Mouse (Mus musculus): Measurements from ENCODE around the gene Vmp1.

Gene Vmp1

DNA sequence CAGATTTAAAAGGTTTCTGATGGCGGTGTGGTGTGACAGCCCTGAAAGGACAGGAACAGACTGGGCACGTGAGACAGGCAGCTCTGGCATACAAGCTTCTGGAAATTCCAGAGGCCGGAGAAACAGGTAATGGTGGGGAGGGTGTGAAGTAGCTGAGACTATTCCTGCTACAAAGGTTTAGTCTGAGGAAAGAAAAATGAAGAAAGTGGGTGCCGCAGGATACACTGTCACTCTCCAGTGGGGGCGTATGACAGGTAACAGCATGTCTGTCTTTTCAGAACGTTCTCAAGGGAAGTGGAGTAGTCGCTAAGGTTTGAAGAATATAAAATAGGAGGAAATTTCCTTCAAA is 83.5 kb downstream of the Vmp1 start:
- no peak for DNase-seq (ENCODE audit: low spot score in 2 of 2)

DNA sequence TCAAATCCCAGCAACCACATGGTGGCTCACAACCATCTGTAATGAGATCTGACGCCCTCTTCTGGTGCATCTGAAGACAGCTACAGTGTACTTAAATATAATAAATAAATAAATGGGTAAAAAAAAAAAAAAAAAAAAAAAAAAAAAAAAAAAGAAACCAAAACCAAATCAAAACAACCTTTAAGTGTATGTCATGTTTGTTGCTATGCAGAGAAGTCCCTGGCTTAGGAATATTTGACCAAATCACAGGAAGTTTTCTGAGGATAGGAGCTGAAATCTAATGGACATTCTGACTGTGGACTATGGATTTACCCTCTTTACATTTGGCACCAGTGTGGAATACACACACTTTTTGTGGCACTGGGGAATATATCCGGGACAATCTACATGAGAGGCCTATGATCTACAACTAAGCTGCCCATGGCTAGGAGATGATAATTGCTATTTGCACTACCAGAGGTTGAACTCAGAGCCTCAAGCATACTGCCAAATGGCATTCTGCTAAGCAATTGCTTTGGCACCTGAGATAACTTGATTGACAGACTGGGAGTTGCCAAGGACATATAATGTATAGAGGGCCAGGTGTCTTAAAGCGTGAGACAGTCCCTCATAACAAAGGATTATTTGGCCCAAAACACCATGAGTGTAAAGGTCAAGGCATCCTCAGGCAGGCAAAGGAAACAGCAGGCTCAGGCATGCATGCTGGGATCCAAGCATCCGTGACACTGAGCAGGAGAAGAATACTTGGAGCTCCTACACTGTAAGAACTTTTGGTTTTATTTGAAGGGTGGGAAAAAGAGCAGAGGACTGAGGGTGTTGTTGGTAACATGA is 84.0 kb downstream of the Vmp1 start:
- DNase-seq (ENCODE audit: low spot score in 2 of 2): no peak

DNA sequence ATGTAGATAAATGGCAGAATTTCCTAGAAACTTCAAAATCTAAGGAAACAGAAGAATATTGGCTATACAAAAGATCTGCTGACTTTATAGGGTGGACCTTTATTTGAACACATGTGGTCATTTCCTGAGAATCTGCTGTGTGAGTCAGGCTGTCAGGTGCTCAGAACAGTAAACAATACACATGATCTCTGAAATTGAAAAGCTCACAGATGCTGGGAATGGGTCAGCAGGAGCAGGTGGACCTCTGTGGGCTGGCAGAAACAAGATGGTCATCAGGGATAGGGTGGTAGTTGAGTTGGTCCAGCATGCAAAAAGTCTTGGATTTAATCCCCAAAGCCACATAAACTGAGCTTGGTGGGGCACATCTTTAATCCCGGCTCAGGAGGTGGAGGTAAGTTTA is 85.1 kb downstream of the Vmp1 start:
- DNase-seq (ENCODE audit: low spot score in 2 of 2): no peak

DNA sequence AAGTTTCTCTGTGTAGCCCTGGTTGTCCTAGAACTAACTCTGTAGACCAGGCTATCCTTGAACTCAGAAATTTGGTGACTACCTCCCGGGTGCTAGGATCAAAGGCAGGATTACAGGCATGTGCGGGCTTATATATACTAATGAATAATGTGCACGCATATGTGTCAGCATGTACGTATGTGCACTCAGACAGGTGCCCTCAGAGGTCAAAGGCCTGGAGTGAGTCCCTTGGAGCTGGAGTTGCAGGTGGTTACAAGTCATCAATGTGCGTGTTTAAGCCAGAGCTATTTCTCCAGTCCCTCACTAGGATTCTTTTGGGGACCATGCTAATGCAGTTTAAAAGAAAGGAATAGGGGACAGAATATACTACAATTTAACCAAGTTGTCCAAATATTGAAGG is 85.5 kb downstream of the Vmp1 start:
- DNase-seq (ENCODE audit: low spot score in 2 of 2): no peak

DNA sequence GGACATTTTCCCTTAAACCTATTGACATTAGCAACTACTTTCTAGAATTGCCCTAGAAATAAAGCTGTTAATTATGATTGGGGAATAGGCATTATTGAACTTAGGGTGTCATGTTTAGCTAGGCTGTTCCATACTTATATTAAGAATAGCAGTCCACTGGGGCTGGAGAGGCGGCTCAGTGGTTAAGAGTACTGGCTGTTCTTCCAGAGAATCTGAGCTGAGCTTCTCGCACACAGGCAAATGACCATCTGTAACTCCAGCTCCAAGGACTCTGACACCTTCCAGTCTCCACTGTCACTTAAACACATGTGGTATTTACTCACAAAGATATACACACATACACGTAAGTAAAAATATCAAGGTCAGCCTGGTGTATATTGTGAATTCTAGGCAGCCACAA is 86.7 kb downstream of the Vmp1 start:
- DNase-seq (ENCODE audit: low spot score in 2 of 2): no peak

DNA sequence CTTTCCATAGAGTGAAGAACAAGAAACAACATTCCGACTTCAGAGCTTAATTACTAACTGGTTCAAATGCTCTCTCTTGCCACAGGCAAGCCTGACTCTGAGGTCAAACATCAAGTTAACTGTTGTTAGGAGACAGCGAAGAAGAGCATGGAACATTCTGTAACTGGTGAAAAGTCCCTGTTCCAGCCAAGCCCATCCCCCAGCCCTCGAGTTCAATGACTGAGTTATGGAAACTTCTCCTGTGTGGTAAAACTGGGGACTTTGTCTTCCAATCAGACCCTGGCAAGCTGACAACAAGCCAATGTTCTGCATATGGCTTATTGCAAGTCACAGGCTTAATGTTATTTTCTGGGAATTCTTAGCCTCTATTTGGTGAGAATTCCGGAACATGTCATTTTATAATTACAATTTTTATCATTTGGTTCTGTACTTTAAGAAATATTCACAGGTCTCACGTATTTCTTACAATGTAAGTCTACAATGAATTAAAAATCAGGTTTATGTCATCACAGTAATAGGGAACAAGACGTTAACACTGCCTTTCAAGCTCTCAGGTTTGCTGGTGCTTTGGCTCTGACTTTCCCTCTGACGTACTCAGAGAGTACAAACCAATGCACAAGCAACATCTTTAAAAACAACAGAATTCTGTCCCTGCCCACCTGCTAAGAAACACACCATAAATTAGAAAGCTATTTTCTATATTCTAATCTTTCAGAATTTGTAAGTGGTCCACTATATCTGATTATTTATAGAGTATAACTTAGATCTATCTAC is 87.3 kb downstream of the Vmp1 start:
- no peak for DNase-seq (ENCODE audit: low spot score in 2 of 2)

DNA sequence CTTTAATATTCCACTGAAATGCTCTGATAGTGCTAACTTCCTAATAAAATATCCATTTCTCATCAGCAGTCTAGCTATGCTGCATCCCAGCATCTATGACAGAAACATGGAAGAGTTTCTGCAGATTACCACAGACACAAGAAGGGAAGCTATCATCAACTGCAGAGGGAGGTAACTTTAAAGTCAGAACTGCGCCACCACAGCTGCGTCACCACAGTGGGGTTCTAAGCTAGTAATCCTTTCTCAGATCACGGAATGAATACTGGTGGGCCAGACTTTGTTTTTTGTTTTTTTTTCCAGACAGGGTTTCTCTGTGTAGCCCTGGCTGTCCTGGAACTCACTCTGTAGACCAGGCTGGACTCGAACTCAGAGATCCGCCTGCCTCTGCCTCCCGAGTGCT is 88.3 kb downstream of the Vmp1 start:
- DNase-seq (ENCODE audit: low spot score in 2 of 2): no peak

DNA sequence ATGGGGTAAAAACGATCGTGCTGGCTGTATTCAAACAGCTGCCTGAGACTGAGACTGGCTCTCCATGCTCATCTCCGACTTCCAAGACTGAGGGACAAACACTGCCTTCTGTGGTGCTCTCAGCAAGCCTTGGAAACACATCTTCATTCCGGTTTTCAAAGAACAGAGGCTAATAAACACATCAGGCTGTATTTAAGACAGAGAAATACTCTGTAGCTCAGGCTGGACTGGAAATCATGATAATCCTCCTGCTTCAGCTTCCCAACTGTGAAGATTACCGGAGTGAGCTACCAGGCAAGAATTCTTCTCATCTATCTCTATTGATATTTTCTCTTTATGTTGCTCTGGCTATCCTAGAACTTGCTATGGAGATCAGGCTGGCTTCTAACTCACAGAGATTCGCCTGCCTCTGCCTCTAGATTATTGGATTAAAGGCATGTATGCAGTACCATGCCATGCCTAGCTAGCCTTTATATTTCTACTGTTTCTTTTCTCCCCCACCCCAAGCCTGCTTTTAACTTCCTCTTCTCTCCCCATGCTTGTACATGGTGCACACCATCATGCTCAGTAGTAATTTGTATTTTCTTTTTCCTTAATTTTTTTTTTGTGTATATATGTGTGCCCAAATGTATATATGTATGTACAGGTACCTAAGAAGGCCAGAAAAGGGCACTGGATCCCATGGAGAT is 89.3 kb downstream of the Vmp1 start:
- no peak for DNase-seq (ENCODE audit: low spot score in 2 of 2)

DNA sequence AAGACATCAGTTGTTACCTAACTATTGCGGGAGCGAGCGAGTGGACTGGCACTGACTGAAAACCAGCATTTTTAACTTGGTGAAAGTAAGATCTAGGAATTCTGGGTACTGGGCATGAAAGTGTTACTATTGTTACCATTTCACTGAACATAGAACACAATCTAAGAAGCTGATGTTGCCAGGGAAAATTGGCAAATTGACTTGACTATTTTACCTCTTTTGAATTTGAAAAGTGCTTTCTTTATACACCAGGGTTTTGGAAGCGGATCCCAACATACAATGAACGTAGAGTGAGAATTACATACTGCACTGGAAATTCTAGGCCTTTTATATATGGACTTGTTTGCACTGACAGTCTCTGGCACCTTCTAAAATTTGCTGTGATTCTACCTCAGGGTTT is 90.2 kb downstream of the Vmp1 start:
- DNase-seq (ENCODE audit: low spot score in 2 of 2): no peak

DNA sequence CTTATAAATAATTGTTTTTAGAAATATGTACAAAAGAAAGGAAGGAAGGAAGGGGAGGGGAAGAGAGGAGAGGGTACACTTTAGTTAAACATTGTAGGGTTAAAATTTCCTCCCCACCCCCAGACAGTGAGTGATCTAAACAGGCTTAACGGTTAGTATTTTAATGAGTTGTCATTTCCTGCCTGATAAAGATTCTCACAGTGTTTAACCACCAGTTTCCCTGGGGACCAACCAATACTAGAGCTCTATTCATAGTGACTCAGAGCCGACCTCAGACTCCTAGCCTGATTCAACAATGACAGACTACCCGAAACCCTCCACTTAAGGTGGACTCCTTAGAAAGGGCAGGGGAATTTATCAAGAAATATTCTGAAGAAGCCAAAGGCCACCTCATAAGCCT is 90.6 kb downstream of the Vmp1 start:
- DNase-seq (ENCODE audit: low spot score in 2 of 2): no peak

DNA sequence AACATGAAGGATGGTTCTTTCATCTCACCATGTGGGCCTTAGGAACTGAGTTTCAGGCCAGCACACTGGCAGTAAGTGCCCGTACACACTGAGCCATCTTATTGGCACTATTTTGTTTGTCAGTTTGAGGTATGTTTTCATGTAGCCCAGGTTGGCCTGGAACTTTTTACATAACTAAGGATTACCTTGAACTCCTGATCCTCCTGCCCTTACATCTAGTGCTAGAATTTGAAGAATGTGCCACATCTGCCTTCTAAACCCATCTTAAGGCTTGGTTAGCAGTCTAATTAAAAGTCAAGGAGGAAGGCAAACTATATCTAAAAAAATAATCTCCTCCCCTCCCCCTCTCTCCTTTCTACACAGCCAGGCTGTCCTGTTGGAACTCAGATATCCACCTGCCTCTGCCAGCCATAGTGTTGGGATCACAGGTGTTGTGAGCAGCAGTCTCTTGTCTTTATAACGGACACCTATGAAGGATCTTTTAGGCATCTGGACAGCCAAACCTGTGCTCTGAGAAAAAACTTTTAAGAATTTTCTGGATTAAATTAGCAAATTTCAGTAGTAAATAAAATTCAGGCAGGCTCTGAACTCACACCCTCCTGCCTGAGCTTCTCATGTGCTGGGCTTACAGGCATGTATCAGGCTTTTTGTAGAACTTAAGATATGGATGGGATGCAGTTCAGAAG is 91.6 kb downstream of the Vmp1 start:
- no peak for DNase-seq (ENCODE audit: low spot score in 2 of 2)

DNA sequence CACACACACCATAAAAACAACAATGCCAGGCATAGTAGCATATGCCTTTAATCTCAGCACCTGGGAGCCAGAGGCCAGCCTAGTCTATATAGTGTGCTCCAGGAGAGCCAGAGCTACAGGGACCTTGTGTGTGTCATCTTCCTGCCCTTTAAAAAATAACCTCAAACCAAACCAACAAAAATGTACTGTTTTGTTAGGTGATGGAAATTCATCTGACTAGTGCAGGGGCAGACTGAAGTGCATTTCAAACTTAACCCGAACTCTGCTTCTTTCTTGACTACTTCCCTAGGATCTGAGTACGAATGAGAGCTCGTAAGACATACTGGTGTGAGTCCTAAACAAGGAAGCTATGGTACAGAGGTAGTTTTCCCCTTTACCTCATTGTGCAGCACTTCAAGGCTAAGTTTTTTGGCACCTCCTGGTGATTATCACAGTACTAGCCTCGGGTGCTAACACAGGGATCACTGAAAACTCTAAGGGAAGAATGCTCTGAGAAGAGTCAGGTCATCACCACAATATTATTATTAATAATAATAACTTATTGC is 92.3 kb downstream of the Vmp1 start:
- no peak for DNase-seq (ENCODE audit: low spot score in 2 of 2)

DNA sequence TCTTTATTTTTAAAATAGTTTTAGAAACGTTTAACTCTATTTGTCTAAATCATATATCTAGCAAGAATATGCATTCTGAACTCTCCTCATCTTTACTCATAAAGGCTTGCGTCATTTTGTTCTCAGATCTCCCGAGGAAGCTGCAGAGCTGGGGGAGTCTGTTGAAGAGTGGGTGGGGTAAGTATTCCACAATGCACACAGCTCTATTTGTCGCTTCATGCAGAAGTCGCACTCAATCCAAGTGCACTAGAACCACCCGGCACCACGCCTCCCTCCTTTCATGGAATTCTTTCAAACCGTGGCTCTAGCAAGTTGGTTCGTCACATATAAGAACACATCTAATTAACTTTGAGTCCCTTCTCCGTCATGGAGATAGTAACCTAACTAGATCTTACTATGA is 93.1 kb downstream of the Vmp1 start:
- no peak for DNase-seq (ENCODE audit: low spot score in 2 of 2)

DNA sequence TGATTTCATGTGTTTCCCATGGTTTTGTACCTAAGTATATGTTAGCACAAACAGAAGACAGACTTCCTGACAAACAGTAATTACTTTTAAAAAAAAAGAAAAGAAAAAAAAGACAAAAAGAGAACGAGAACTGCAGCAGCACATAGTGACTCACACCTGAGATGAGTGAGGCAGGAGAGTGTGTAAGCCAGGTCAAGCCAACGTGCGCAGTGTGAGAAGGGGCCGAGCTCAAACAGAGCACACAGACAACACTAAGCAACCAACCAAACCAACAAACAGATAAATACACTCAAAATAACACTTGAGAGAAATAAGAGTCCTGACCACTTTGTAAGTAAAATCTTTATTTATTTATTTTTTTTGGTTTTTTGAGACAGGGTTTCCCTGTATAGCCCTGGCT is 93.6 kb downstream of the Vmp1 start:
- no peak for DNase-seq (ENCODE audit: low spot score in 2 of 2)

DNA sequence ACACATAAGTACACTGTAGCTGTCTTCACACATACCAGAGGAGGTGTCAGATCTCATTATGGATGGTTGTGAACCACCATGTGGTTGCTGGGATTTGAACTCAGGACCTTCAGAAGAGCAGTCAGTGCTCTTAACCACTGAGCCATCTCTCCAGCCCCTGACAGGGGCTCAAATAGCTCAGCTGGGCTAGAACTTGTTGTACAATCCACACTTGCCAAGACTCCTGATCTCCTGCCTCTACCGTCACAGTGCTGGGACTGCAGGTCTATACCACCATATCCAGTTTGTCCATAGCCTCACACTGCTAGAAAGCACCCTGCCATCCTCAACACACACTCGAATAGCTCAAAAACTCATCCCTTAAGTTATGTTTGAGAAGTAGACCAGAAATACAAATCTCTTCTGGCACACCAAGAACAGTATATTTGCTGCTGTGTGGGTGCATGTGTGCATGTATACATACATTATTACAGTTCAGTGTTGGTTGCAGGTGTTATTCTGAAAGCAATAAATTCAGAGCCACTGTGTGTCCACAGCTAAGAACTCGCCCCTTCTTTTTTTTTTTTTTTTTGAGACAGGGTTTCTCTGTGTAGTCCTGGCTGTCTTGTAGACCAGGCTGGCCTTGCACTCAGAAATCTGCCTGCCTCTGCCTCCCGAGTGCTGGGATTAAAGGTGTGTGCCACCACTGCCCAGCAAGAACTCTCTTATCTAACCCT is 94.9 kb downstream of the Vmp1 start:
- DNase-seq (ENCODE audit: low spot score in 2 of 2): no peak

DNA sequence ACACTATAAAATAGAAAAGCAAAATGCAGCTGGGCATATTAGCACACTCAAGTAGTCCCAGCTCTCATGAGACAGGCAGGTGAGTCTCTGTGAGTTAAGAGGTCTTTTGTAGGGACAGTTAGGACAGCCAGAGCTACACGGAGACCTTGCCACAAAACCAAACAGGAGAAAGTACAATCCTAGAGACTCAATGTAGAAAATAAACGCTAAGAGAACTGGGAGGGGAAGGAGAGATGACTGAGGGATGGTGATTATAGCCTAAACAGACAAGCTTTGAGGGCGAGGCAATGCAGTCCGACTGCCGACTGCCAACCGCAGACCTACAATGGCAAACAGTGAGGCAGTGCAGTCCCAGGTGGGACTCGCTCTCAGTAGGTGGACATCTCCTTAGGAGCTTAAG is 95.8 kb downstream of the Vmp1 start:
- DNase-seq (ENCODE audit: low spot score in 2 of 2): no peak

DNA sequence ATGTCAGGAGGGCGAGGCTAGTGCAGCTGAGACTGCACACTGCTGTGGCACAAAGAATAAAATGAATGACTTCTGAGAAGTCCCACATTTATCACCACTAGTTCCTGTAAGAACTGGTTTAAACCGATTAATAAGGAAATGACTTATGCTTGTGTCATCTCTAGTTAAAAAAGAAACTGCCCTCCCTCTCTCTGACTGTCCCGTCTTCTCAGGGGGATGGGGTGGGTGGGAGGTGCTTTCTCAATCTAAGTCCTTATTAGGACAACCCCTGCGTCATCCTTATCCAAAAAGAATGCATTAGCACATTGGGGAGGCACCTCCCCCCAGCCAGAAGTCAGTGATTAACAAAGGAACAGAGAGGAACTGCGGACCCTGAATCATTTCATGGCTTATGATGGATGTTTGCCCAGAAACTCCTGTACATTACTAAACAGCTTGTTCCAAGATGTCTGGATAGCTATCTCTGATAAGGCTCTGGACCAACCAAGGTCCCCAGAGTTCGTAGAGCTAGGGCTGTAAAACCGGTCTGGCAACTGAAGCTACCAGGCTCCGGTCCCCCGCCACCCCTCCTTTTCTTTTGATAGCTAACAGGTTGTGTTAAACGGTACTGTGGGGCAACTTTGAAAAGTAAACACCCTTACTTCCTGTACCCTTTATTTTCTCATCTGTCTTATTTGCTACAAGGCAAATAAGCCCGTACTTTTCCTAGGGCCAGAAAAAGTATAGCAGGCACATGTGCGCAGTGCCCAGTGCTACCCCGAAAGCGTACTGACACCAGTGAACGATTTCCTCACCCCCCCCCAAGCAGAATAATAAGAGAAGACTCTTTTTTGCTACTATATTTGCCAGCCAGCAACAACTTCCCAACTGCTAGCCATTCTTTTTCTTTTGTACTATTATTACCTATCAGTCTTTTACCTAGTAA is 96.5 kb downstream of the Vmp1 start:
- no peak for DNase-seq (ENCODE audit: low spot score in 2 of 2)

DNA sequence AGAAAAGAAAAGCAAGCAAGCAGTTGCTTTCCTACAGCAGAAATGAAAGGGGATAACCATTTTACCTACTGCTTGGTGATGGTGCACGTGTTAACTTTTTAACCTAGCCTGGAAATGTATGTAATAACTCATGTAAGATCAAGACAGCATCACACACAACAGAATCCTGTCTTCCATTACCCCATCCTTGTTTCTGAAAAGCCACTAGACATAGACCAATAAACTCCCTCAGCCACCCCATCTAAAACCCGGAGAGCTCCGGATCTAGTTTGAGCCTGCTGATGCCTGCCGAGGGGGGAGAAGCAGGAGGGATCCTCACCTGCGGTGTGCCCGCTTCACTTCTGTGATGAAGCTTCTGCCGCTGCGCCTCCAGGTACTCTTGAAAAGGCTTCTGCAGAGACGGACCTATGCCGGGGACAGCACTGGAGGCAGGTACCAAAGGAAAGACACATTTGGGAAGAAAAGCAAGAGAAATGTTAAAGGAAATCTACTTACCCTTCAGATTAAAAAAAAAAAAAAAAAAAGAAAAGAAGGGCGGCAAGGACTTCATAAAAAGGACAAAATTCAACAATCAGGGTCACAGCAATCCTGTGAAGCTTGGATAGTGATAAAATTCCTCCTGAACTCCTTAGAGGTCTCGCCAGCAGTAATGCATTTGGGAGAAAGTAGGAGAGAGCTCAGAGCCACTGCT is 97.3 kb downstream of the Vmp1 start:
- no peak for DNase-seq (ENCODE audit: low spot score in 2 of 2)

DNA sequence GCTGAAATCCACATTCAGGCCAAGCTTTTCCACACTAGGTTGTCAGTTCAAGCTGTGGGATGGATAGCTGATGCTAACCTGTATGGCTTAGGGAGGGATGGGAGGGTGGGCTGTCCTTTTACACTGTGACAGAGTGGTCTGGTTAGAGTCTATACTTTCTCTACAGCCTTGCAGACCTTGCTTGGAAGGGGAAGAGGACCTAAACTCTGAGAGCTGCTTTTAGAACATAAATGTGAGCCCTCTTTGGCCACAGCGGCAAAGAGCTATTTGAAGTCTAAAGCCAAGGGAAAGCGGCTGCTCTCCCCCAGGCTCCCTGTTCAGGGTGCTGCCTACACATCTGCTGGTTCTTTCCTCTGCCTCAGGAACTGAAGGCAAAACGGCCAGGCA is 98.0 kb downstream of the Vmp1 start:
- DNase-seq (ENCODE audit: low spot score in 2 of 2): no peak

All from spleen, postnatal 14 days (tissue).